Mouse (Mus musculus): ENCODE measurements around the gene Limk2. TPM values are rescaled to one million over a fixed set of nuclear protein-coding genes. Genes with fewer than 3 reads are reported as not detected.

The Limk2 gene
- polyA plus RNA-seq, 1 experiment, result 9.6 TPM

- no peak overlapping the region for H3K27ac ChIP-seq (replicated peaks; ENCODE audit: low read depth, low read length)
- no peak overlapping the region for H3K4me3 ChIP-seq (ENCODE audit: insufficient read depth, low read depth, low read length)
- H3K4me1 ChIP-seq (ENCODE audit: control insufficient read depth, insufficient read depth, insufficient read length, low read length), result peaks cover 2% of the 10 kb centered on the region; the same call in 1 of the 2 replicates
Measured at GRCm38 (mm10) chr11:3431976-3432603, 23.1 kb upstream of the Limk2 start.

- Histone ChIP-seq H3K4me1 (ENCODE audit: control insufficient read depth, insufficient read depth, insufficient read length, low read length) (peaks cover 2% of the 10 kb centered on the region; the same call in 1 of the 2 replicates), H3K27ac (replicated peaks; ENCODE audit: low read depth, low read length) (no peak overlapping the region), H3K4me3 (ENCODE audit: insufficient read depth, low read depth, low read length) (no peak overlapping the region)
Measured at GRCm38 (mm10) chr11:3431515-3431914, 22.5 kb upstream of the Limk2 start.

- Histone ChIP-seq H3K27ac (replicated peaks; ENCODE audit: low read depth, low read length) (no peak overlapping the region), H3K4me3 (ENCODE audit: insufficient read depth, low read depth, low read length) (no peak overlapping the region), H3K4me1 (ENCODE audit: control insufficient read depth, insufficient read depth, insufficient read length, low read length) (peaks cover 2% of the 10 kb centered on the region; the same call in 1 of the 2 replicates)
Measured at GRCm38 (mm10) chr11:3428632-3429031, 19.6 kb upstream of the Limk2 start.

GRCm38 (mm10) chr11:3427697-3428230 is 18.8 kb upstream of the Limk2 start:
- Histone ChIP-seq H3K4me1 (ENCODE audit: control insufficient read depth, insufficient read depth, insufficient read length, low read length) (peaks cover 2% of the 10 kb centered on the region; the same call in 1 of the 2 replicates), H3K27ac (replicated peaks; ENCODE audit: low read depth, low read length) (no peak overlapping the region), H3K4me3 (ENCODE audit: insufficient read depth, low read depth, low read length) (no peak overlapping the region)

DNA sequence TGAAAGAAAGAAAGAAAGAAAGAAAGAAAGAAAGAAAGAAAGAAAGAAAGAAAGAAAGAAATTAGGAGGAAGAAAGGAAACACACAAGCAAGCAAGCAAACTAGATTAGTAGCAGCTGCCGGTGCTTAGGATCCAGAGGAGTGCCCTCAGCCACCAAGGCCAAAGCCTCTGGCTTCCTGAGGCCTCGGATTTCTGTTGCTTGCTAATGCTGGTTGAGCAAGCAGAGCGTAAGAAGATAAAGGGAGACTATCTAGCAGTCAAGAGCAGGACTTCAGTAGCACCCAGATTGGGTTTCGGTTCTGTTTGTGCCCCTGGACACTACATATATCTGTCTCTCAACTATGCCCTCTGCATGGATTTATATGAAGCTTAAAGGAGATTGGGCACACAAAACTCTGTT is 13.3 kb upstream of the Limk2 start:
- H3K4me3 ChIP-seq (ENCODE audit: insufficient read depth, low read depth, low read length), result no peak overlapping the region
- peaks cover 3% of the 10 kb centered on the region; the same call in 1 of the 2 replicates for H3K4me1 ChIP-seq (ENCODE audit: control insufficient read depth, insufficient read depth, insufficient read length, low read length)
- no peak overlapping the region for H3K27ac ChIP-seq (replicated peaks; ENCODE audit: low read depth, low read length)

GRCm38 (mm10) chr11:3418741-3419140 is 9.8 kb upstream of the Limk2 start:
- Histone ChIP-seq H3K4me1 (ENCODE audit: control insufficient read depth, insufficient read depth, insufficient read length, low read length) (peaks cover 3% of the 10 kb centered on the region; the same call in 1 of the 2 replicates), H3K4me3 (ENCODE audit: insufficient read depth, low read depth, low read length) (no peak overlapping the region), H3K27ac (replicated peaks; ENCODE audit: low read depth, low read length) (peak overlapping the region; percentile 37; the same call in 1 of the 2 replicates)

GRCm38 (mm10) chr11:3417795-3418194 is 8.8 kb upstream of the Limk2 start:
- H3K4me3 ChIP-seq (ENCODE audit: insufficient read depth, low read depth, low read length), result no peak overlapping the region
- no peak overlapping the region for H3K27ac ChIP-seq (replicated peaks; ENCODE audit: low read depth, low read length)
- peaks cover 3% of the 10 kb centered on the region; the same call in 1 of the 2 replicates for H3K4me1 ChIP-seq (ENCODE audit: control insufficient read depth, insufficient read depth, insufficient read length, low read length)

DNA sequence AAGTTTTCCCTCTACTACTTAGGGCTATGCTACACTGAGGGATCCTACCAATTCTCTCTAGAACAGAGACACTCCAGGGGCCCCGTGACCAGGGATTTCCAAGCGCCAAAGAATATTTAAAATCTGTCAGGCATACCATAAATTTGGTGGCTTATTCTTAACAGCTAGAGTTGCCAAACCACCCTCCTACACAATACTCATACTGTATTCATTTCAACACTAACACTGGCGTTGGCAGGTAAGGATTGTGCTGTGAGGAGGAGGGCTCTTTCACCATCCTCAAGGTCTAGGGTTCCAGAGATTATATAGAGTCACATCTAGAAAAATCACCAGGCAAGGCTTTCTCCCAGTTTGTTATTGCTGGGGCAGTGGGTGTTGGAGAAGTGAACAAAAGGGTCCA is 7.4 kb upstream of the Limk2 start:
- H3K4me1 ChIP-seq (ENCODE audit: control insufficient read depth, insufficient read depth, insufficient read length, low read length), result peaks cover 3% of the 10 kb centered on the region; the same call in 1 of the 2 replicates
- H3K27ac ChIP-seq (replicated peaks; ENCODE audit: low read depth, low read length), result no peak overlapping the region

GRCm38 (mm10) chr11:3412111-3412510 is 3.1 kb upstream of the Limk2 start:
- Histone ChIP-seq H3K4me1 (ENCODE audit: control insufficient read depth, insufficient read depth, insufficient read length, low read length) (peaks cover 4% of the 10 kb centered on the region; the same call in 1 of the 2 replicates), H3K27ac (replicated peaks; ENCODE audit: low read depth, low read length) (no peak overlapping the region), H3K4me3 (ENCODE audit: insufficient read depth, low read depth, low read length) (no peak overlapping the region)

More for the DNA sequence above, 7.4 kb upstream of the Limk2 start:
- H3K4me3 ChIP-seq (ENCODE audit: insufficient read depth, low read depth, low read length), result no peak overlapping the region

DNA sequence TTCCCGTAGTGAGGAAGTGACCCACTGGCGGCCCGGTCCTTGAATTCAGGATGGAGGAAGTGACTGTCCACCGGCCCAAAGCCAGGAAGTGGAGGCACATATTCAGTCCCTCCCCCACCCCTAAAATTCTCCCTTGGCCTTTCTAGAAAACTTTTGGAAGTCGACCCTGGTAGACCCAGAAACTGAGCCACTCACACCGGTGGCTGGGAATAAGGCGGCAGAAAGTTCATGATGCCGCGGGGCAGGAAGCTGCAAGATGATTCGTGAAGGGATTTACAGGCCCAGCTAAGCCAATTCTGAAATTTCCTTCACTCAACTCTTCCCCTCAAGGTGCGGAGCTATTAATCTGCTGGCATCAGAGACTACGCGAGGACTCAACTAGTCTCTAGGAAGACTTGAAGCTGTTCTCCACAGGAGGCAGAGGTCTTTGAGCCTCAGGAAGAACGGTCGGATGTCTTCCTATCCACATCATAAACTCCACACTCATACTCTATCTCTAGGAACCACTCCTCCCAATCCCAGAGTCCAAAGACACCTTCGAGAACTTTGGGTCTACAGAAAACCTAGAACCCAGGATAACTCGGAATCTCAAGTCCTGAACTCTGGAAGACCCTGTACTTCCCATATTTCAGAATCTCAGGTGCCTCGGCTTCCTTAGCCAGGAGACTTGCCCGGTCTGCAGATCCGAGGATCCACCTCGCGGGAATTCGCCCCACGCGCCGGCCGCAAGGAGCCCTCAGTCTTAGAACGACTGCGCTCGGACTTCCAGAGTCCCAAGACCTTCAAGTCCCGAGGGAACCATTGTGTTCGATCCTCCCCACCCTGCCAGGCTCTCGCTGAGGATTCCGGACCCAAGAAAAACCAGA is 625 bp downstream of the Limk2 start:
- H3K4me3 ChIP-seq (ENCODE audit: insufficient read depth, low read depth, low read length), result peak overlapping the region; percentile 73
- H3K27ac ChIP-seq (replicated peaks; ENCODE audit: low read depth, low read length), result peak overlapping the region; percentile 78
- H3K4me1 ChIP-seq (ENCODE audit: control insufficient read depth, insufficient read depth, insufficient read length, low read length), result peaks cover 4% of the 10 kb centered on the region; the same call in 1 of the 2 replicates

- Histone ChIP-seq H3K4me1 (ENCODE audit: control insufficient read depth, insufficient read depth, insufficient read length, low read length) (peaks cover 4% of the 10 kb centered on the region; the same call in 1 of the 2 replicates), H3K27ac (replicated peaks; ENCODE audit: low read depth, low read length) (no peak overlapping the region), H3K4me3 (ENCODE audit: insufficient read depth, low read depth, low read length) (no peak overlapping the region)
Measured at GRCm38 (mm10) chr11:3404287-3405047, 4.5 kb downstream of the Limk2 start.

- Histone ChIP-seq H3K4me3 (ENCODE audit: insufficient read depth, low read depth, low read length) (no peak overlapping the region), H3K27ac (replicated peaks; ENCODE audit: low read depth, low read length) (no peak overlapping the region)
Measured at GRCm38 (mm10) chr11:3403024-3403423, 6.0 kb downstream of the Limk2 start.

DNA sequence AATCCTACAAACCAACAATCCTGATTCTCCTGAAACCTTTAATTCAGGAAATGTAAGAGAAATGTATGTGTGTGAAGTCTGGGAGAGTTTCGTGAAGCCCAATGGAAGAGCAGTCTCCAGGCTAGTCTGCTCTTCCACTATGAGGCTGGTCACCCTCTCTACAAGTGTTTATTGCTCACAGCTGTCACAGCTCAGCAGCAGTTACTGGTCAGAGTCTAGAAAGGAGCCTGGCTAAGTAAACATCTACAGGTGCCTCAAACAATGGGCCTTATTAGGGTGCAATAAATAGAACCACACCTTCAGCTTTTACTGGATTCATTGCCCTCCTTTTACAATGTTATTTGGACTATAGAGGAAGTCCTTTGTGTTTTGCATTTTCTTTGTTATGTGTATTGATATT is 10.7 kb downstream of the Limk2 start:
- no peaks in the 10 kb centered on the region for H3K4me1 ChIP-seq (ENCODE audit: control insufficient read depth, insufficient read depth, insufficient read length, low read length)

More at GRCm38 (mm10) chr11:3403024-3403423, 6.0 kb downstream of the Limk2 start:
- 0 out of 2 replicates have a peak, but pooled peaks cover under 1% of the 10 kb centered on the region for H3K4me1 ChIP-seq (ENCODE audit: control insufficient read depth, insufficient read depth, insufficient read length, low read length)

GRCm38 (mm10) chr11:3396562-3396961 is 12.4 kb downstream of the Limk2 start:
- Histone ChIP-seq H3K27ac (replicated peaks; ENCODE audit: low read depth, low read length) (no peak overlapping the region), H3K4me1 (ENCODE audit: control insufficient read depth, insufficient read depth, insufficient read length, low read length) (no peaks in the 10 kb centered on the region), H3K4me3 (ENCODE audit: insufficient read depth, low read depth, low read length) (no peak overlapping the region)

More for the DNA sequence above, 10.7 kb downstream of the Limk2 start:
- Histone ChIP-seq H3K4me3 (ENCODE audit: insufficient read depth, low read depth, low read length) (no peak overlapping the region), H3K27ac (replicated peaks; ENCODE audit: low read depth, low read length) (no peak overlapping the region)
